Mouse (Mus musculus): ENCODE measurements around the gene Twistnb.

DNA sequence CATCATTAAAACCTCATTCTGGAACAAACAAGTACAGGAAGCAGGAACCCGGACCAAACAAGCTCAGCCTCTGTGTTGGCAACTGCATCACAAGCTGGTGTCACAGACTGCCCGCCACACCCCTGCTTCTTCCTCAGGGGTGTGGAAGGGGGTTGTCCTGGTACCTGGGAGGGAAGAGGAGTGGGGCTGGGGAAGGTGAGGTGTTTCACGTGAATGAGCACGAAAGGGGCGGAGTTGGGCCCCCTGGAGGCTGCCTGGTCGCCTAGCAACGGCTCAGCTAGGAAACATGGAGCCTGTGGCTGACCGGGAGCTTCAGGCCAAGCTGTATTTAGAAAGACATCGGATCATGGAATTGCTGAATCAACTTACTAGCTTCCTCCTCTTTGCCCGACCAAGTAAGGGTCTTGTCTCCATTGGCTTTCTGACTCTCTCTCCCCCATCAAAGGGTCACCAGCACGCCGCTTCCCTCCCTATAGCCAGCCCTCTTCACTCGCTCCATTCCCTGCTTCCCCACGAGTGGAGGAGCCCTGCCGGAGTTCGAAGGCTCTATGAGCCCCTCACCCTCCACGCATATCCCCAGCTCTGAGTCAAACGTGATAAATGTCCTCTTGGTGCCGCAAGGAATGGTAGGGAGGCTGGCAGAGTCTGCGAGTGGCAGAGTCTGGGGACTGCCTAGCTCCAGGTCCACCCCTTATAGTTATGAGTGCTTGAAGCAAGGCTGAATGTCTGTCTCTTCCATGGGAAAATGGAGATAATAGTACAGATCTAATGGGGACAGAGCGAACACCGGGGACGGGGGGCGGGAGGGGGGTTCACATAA, 34.4 kb upstream of the Twistnb start, which contains the start of gene Efcab10:
- TF ChIP-seq POLR2A (IDR thresholded peaks at IDR 0.05; ENCODE audit: borderline replicate concordance, control insufficient read depth, low read depth, low read length) (no peak), CTCF (IDR thresholded peaks at IDR 0.05; ENCODE audit: control insufficient read depth, insufficient read depth, low read length) (no peak)
